Mouse (Mus musculus) embryonic facial prominence, embryonic 11.5 days (tissue): ENCODE data around the gene Zfp619. TPM values are rescaled to one million over a fixed set of nuclear protein-coding genes. Genes with fewer than 3 reads are reported as not detected.
"Not testable (repeated sequence)": the region's sequence is repeated elsewhere in the genome, so short reads cannot be mapped to it uniquely, and the experiment has no call there.

Experiments used
- ATAC-seq: fragments of 200-750 bp; cut with Nextera tagmentation; replicated peaks from 2 replicates; pipeline ENCODE4 v1.8.0; 2017; ENCODE audit warnings: low read depth; ENCODE audit not compliant: insufficient number of reproducible peaks, low FRiP score, low TSS enrichment
- DNase-seq: peaks from one replicate; pipeline ENCODE4 v3.0.0-alpha.2; 2015; ENCODE audit warnings: low spot score
- H3K27ac ChIP-seq: fragments of 300-500 bp; sonication (generic); replicated peaks from 2 replicates; pipeline ENCODE4 v1.5.1; 2014; ENCODE audit warnings: mild to moderate bottlenecking, low read depth, low read length, control low read depth
- H3K27me3 ChIP-seq: fragments of 300-500 bp; sonication (generic); 2 replicates; pipeline ENCODE4 v1.6.1; 2014; ENCODE audit warnings: mild to moderate bottlenecking, low read length, moderate library complexity, mixed read lengths; ENCODE audit not compliant: control insufficient read depth, insufficient read depth
- H3K36me3 ChIP-seq: fragments of 300-500 bp; sonication (generic); replicated peaks from 2 replicates; pipeline ENCODE4 v1.6.1; 2014; ENCODE audit warnings: low read depth, mild to moderate bottlenecking, low read length, moderate library complexity, mixed read lengths; ENCODE audit not compliant: control insufficient read depth, insufficient read depth
- H3K4me1 ChIP-seq: fragments of 300-500 bp; sonication (generic); 2 replicates; pipeline ENCODE4 v1.6.1; 2014; ENCODE audit warnings: low read length, mixed read lengths; ENCODE audit not compliant: control insufficient read depth, insufficient read depth
- H3K4me2 ChIP-seq: fragments of 300-500 bp; sonication (generic); 2 replicates; pipeline ENCODE4 v1.6.1; 2014; ENCODE audit warnings: low read depth, mild to moderate bottlenecking, control low read depth, low read length, moderate library complexity
- H3K4me3 ChIP-seq: fragments of 300-500 bp; sonication (generic); 2 replicates; pipeline ENCODE4 v1.5.1; 2014; ENCODE audit warnings: low read depth, low read length, control low read depth
- H3K9ac ChIP-seq: fragments of 300-500 bp; sonication (generic); replicated peaks from 2 replicates; pipeline ENCODE4 v1.6.1; 2014; ENCODE audit warnings: mild to moderate bottlenecking, control low read depth, low read length
- H3K9me3 ChIP-seq: fragments of 300-500 bp; sonication (generic); replicated peaks from 2 replicates; pipeline ENCODE4 v1.6.1; 2016; ENCODE audit warnings: mild to moderate bottlenecking, low read length, inconsistent platforms, mixed read lengths; ENCODE audit not compliant: control insufficient read depth
- WGBS: fragments of 180-500 bp; shearing (Covaris S2); extraction: QIAGEN DNeasy Blood & Tissue Kit; methylation state at CpG from one replicate; pipeline ENCODE4 v1.1.7; 2014; 5-methylcytosine and 5-hydroxymethylcytosine counted together
- polyA plus RNA-seq: library from polyadenylated mRNA; unstranded; fragments of >200 nt; fragmentation: Nextera tagmentation; extraction: Ambion mirVana; gene quantifications from 2 replicates; pipeline ENCODE4 v1.2.1, GENCODE M21; 2014

Zfp619 gene
- polyA plus RNA-seq, 1 experiment from 2014 or later, result 3.2 TPM

DNA sequence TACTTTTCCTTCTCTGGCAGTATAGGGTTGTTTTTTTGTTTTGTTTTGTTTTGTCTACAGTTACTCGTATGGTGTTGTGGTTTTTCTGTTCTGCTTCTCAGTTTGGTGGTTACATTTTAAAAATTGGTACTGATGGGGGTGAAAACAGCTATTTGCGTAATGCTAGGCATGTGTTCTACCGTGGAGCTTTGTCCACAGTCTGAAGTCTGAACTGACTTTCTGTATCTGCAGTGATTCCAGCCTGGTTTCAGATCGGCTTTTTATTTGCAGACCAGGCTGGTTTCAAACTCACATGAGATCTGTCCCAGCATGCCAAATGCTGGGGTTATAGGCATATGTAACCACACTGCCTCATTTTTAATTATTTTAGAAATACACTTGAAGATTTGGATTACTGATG, 36.3 kb downstream of the Zfp619 start:
- DNase-seq (no peak), ATAC-seq (no peak)
- no peak overlapping the region for H3K4me2 ChIP-seq

DNA sequence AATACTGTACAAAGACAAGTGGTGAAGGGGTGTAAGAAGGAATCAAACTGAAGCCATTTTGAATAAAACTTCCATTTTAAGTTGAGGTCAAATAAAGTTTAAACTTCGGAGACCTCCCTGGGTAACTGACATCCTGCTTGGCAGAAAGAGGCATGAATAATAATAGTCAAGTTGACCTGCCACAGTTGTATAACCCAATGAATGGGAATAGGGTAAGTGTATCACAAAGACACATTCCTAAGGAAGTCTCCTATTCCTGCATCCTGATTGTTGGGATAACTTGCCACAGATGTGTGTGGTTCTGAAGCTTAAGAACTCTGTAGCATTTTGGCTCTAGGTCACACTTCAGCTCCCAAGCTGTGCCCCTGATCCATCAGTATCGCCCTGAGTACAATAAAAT, 62.5 kb downstream of the Zfp619 start:
- no peaks in the 10 kb centered on the region for H3K36me3 ChIP-seq
- H3K9me3 ChIP-seq, result no peaks in the 10 kb centered on the region
- 85% methylated on average over 2 of the region's 2 CpGs for WGBS
- H3K4me2 ChIP-seq, result no peak overlapping the region
- H3K9ac ChIP-seq, result no peak overlapping the region
- DNase-seq (no peak), ATAC-seq (no peak)
- H3K27ac ChIP-seq, result no peak overlapping the region
- H3K27me3 ChIP-seq, result no peaks in the 10 kb centered on the region
- no peak overlapping the region for H3K4me3 ChIP-seq
- H3K4me1 ChIP-seq, result no peaks in the 10 kb centered on the region

More for the DNA sequence above, 36.3 kb downstream of the Zfp619 start:
- Histone ChIP-seq H3K4me1 (no peaks in the 10 kb centered on the region), H3K27ac (no peak overlapping the region), H3K4me3 (no peak overlapping the region), H3K9me3 (no peaks in the 10 kb centered on the region), H3K36me3 (peaks cover 2% of the 10 kb centered on the region; the same call in 1 of the 2 replicates), H3K27me3 (no peaks in the 10 kb centered on the region), H3K9ac (no peak overlapping the region)
- WGBS, result 90% methylated on average over 4 of the region's 4 CpGs

DNA sequence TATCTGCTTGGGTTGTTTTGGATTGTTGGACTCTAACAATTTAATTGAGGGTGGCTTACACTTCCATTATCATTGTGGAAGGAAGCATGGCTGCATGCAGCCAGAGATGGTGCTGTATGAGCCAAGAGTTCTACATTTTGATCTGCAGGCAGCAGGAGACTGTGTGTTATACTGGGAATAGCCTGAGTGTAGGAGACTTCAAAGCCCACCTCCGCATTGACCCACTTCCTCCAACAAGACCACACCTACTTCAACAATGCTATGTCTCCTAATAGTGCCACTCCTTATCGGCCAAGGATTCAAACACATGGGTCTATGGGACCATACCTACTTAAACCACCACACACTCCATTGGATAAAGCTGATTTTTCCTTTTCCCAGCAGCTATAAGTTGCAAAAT, 63.0 kb downstream of the Zfp619 start:
- H3K4me1 ChIP-seq, result no peaks in the 10 kb centered on the region
- 93% methylated on average over 2 of the region's 2 CpGs for WGBS
- no peak overlapping the region for H3K9ac ChIP-seq
- H3K4me2 ChIP-seq, result no peak overlapping the region
- H3K36me3 ChIP-seq, result no peaks in the 10 kb centered on the region
- no peaks in the 10 kb centered on the region for H3K9me3 ChIP-seq
- H3K4me3 ChIP-seq, result no peak overlapping the region
- H3K27ac ChIP-seq, result no peak overlapping the region
- DNase-seq (no peak), ATAC-seq (no peak)
- H3K27me3 ChIP-seq, result no peaks in the 10 kb centered on the region

DNA sequence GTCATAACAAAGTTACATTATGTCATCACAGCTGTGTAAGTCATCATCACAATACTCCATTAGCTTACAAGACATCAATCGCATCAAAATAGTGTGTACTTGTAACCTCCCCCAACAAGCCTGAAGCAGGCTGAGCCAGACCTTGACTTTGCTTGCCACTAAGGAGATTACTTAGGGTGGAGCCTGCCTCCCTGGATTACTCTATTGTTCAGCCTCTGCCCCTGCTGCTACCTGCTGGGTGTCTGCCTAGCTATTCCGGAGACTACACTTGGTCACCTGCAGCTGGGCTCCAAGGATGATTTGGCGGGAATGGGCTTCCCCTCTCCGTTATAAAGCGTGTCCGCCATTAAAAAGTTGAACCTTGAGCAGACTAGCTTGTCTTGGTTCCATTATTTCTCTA, 69.3 kb downstream of the Zfp619 start:
- H3K4me3 ChIP-seq, H3K4me1 ChIP-seq, H3K27ac ChIP-seq, H3K9me3 ChIP-seq, H3K36me3 ChIP-seq, H3K4me2 ChIP-seq, H3K9ac ChIP-seq, ATAC-seq, DNase-seq, H3K27me3 ChIP-seq: not testable (repeated sequence)
- WGBS, result 51% methylated on average over 6 of the region's 6 CpGs

DNA sequence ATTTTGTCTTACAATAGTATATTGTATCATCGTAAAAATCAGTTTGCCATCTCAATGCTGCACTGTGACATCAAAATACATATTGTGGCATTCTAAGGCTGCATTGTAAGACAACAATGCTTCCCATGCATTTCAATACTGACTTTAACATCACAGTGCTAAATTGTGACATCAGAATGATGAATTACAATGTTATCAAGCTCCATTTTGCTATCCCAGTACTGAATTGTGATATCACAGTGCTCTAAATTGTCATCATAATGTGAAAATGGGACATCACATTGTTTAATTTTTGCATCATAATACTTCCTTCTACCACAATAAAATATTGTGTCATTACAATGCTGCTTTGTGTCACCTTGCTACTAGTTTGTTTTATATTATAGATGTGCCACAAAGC, 70.5 kb downstream of the Zfp619 start:
- Histone ChIP-seq H3K4me3 (peak overlapping the region; percentile 35; the same call in 1 of the 2 replicates), H3K27ac (no peak overlapping the region), H3K36me3 (no peaks in the 10 kb centered on the region), H3K9ac (no peak overlapping the region), H3K9me3 (no peaks in the 10 kb centered on the region), H3K4me1 (no peaks in the 10 kb centered on the region), H3K4me2 (no peak overlapping the region; the same call in 1 of the 2 replicates), H3K27me3 (no peaks in the 10 kb centered on the region)
- 94% methylated on average over 1 of the region's 1 CpGs for WGBS
- ATAC-seq, result no peak
- no peak for DNase-seq

DNA sequence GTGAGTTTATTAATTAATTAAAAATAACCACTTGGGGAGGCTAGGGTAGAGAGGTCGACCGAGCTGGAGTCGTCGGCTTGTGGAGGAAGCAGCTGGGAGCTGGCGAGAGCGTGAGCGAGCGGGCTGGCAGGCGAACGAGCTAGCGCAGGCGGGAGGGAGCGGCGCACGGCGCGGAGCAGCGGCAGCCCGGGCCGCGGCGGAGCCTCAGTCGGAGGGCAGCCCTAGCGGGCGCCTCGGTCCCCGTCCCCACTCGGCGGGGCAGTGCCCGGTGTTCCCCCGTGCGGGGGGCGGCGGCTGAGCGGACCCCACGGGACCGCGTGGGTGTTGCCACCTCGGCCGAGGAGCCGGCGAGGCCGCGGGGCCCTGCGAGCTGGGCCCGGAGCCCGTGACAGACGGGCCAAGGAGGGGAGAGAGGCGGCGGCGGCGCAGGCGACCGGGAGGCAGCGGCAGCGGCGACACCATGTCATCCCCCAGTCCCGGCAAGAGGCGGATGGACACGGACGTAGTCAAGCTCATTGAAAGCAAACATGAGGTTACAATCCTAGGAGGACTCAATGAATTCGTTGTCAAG, 71.0 kb downstream of the Zfp619 start:
- WGBS, result under 1% methylated on average over 46 of the region's 62 CpGs
- not testable (repeated sequence) for H3K36me3 ChIP-seq, H3K27me3 ChIP-seq, H3K4me1 ChIP-seq, H3K27ac ChIP-seq, H3K9me3 ChIP-seq
- peak; percentile 46 for DNase-seq
- H3K9ac ChIP-seq, result peak overlapping the region; percentile 53
- peak; percentile 94 for ATAC-seq
- H3K4me2 ChIP-seq, result peak overlapping the region; percentile 46
- H3K4me3 ChIP-seq, result peak overlapping the region; percentile 35

DNA sequence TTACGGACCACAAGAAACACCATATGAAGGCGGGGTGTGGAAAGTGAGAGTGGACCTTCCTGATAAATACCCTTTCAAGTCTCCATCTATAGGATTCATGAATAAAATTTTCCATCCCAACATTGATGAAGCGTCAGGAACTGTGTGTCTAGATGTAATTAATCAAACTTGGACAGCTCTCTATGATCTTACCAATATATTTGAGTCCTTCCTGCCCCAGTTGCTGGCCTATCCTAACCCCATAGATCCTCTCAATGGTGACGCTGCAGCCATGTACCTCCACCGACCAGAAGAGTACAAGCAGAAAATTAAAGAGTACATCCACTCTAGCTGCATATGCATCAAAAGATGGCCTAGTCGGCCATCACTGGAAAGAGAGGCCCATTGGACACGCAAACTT, 71.5 kb downstream of the Zfp619 start:
- not testable (repeated sequence) for H3K27me3 ChIP-seq, DNase-seq, ATAC-seq, H3K4me3 ChIP-seq, H3K4me1 ChIP-seq, H3K36me3 ChIP-seq, H3K9ac ChIP-seq, H3K27ac ChIP-seq, H3K9me3 ChIP-seq
- WGBS, result 54% methylated on average over 7 of the region's 7 CpGs
- peak overlapping the region; percentile 46; the same call in 1 of the 2 replicates for H3K4me2 ChIP-seq
